Mouse (Mus musculus) lung, postnatal 14 days (tissue): Measurements from ENCODE around the gene Sobp.

ENCODE experiments used
- DNase-seq: peaks from one replicate; pipeline ENCODE4 v3.0.0; 2021

Sobp gene

DNA sequence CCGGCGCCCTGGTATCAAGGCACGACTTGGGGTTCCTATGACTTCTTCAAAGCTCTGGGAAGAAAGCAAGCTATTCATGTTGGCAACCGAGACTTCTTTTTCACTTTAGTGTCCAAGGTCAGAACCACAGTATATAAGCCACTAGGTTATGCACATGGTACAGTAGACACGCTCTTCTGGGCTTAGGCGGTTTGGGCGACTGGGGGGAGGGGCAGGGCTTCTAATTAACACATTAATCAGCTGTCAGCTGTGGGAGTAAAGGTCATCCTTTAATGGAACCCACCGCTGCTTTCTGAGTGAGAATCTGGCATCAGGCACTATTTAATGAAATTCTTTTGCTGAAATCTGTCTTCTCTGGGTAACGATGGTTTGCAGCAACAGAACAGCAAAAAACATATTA lies 147.3 kb downstream of the Sobp start:
- DNase-seq: no peak

DNA sequence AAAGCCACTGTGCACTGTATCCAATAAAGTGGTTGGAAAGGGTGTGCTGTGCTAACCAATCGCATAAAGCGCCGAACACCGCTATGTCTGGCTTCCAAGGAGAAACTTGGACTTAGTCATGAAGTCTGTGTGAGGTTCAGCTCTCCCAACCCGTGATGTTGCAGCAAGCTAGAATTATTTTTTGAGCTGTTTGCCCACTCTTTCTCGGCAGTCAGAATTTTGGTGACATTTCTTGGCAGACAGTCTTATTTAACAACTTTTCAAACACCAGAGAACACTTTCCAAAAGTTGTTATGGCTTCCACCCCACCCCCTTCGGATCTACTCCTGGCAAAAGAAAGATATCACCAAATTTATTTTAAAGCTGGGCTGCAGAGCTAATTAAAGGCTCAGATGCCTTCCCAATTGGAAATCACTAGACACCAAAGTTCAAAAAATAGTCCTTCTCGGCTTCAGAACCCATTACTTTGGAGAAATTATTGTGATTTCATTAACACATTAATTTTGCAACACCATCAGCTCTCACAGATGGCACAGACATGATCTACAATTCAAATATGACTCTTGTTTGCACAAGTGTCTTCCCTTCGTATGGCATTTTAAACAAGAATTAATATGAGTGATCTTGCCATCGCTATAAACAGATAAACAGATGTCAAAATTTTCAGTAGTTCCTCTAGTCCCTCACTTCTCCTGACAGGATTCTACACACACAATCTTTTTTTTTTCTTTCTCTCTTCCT lies 150.7 kb downstream of the Sobp start:
- DNase-seq: no peak

GRCm38 (mm10) chr10:43022190-43022761 lies 152.1 kb downstream of the Sobp start:
- DNase-seq: no peak

DNA sequence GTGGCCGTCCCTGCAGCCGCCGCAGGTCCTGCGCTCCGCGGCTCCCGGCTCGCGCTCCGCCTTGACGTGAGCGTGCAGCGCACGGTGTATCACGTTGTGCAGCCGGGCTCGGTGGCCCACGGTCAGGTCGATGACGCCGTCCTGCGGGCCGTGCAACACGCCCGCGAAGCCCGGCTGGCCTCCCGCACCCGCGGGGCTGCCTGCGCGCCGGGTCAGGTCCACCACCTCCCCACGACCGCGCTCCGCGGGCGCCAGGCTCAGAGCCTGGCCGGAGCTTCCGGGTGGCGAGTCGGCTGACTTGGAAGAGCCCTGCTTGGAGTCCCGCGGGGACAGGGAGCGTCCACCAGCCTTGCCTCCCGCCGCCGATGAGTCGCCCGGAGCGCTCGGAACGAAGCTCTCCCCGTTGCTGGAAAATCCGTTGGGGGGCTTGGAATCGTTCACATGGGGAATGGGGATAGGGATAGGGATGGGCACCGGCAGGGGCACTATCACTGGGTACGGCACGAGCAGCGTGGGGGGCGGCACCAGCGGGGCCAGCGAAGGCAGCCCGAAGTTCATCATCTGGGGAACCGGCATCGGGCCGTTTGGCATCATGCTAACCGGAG lies 152.7 kb downstream of the Sobp start:
- no peak for DNase-seq

GRCm38 (mm10) chr10:43021017-43021416 lies 153.3 kb downstream of the Sobp start:
- no peak for DNase-seq

DNA sequence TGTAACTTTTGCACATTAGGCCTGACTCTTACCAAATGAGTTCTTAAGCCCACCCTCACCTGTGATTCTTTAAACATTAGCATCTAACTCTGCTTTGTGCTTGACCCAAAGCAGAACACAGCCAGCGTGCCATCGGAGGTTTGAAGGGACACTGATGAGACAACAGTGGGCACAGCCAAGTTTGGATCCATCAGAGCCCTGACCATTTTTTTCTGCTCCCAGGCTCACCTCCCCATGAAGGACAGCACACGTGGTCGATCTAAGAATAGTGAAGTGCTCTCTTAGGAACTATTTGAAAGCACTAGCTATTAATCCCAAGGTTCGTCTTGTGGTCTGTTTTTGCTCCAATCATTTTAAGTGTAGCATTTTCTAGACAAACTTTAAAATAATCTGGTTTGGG lies 159.5 kb downstream of the Sobp start:
- no peak for DNase-seq

DNA sequence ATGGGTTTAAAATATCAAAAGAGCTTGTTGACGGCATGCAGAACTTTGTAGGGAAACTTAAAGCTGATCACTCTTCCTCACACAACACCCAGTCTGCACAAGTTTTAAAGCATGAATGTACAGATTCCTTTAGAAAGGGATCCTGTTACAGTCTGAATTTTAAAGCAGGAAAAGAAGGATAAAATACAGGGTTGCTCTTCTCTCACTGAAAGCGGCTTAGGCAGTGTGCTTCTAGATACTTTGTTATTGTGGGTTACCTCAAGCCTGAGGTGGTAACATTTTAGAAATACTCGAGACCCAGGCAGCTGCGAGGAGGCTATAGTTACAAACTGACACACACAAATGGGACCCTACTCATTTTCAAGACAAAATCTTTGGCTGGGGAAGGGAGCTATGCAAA lies 160.0 kb downstream of the Sobp start:
- DNase-seq: no peak

DNA sequence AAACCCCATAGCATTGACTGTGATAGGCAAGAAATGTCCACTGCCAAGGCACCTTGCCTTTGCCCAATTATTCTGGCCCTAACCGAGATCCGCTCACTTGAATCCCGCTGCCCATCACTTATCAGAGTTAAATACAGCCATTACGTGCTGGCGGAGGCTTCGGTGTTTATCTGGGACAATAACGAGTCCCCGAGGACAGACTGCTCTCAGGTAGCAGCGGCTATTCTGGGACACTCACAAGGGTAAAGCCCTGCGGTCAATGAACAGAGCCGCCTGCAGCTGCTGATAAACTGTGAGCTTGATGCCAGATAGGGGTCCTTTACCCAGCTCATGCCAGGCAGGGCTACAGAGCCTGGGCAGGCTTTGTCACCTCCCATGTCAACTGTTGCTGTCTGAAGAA lies 166.2 kb downstream of the Sobp start:
- no peak for DNase-seq

DNA sequence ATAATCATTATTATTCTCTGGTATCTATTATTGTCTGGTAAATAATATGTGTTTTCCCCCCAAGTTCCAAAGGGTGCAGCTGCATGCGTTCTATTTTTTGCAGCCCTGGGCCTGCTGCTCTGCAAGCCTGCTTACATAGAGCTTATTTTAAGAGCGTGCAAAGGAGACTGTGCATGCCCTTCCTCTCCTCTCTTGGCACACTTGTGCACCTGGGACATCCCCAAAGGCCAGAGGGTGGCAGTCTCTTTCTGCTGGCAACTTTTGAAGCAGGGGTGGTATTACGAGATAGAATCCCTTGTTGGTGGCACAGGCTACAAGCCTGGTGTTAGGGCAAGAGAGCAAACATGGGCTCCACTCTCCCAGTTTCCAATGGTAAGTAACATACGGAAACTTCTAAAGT lies 167.8 kb downstream of the Sobp start:
- no peak for DNase-seq

DNA sequence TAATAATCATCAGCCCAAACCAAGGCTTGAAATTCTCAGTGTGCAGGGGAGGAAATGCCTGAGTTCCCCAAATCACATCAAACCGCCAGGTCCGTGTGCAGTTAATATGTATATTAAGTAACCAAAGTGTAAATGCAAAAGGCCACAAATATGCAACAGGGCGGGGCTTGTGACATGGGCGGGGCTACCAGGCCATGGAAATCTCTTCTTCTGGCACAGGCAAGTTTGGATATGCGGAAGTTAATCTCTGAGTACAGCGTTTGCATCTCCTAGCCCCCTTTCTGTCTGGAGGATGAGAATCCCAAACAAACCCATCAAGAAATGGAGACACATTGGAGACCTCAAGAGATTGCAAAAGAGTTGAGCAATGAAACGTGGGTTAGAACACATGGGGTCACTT lies 168.7 kb downstream of the Sobp start:
- no peak for DNase-seq

GRCm38 (mm10) chr10:43005031-43005430 lies 169.3 kb downstream of the Sobp start:
- no peak for DNase-seq

DNA sequence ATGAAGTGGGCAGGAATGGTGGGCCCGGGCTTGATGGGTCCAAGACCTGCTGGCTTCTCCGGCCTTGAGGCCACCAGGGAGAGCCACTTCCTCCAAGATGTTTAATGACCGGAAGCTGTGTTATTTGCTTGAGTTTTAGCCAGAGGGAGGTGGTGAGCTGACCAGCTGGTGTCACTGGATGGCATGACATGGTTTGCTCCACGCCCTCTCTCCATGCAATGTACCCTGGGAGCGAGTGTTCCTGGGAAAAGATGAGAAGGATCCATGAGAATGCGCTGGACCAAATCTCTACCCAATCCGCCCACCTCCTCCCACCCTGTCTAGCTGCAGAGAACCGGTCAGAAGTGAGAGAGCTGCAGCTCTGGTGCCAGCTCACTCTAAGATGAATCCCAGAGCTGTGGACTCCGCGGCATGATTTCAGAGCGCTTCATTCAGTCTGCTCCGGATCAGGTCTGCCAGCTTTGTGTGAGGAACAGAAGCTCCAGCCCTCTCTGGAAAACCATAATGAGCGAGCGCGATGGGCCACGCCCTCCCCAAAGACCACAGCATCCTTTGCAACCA lies 170.1 kb downstream of the Sobp start:
- DNase-seq: no peak

GRCm38 (mm10) chr10:43003466-43003757 lies 170.9 kb downstream of the Sobp start:
- DNase-seq: no peak

DNA sequence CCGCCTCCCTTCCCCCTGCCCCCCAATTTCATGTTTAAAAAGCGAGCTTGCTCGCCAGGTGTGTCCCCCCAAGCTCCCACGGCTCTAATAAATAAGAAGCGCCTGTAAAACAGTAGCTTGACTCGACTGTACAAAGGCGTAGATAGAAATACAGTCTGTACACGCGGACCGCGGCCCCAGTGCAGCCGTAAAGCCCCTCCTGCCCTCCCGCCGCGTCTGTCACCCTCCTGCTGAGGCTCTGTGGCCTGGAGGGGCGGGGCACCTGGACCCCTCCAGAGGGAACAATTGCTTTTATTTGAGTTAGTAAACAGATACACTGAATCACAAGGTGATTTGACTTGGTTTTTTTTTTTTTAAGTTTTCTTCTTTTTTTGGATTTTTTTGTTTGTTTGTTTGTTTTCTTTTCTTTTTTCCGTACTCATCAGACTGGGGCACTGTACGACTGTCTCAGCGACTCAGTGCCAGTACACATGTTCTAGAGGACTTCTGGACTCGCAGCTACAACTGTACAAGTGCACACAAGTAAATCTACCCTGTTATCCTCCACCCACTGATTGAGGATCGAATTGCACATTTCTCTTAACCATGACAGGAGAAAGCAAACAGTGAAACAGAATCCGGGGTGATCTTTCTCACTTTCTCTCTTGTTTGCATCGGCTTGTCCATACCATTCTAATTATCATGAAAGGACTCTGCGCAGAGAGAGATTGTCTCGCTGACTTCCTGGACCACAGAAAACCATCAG lies 171.4 kb downstream of the Sobp start:
- no peak for DNase-seq

DNA sequence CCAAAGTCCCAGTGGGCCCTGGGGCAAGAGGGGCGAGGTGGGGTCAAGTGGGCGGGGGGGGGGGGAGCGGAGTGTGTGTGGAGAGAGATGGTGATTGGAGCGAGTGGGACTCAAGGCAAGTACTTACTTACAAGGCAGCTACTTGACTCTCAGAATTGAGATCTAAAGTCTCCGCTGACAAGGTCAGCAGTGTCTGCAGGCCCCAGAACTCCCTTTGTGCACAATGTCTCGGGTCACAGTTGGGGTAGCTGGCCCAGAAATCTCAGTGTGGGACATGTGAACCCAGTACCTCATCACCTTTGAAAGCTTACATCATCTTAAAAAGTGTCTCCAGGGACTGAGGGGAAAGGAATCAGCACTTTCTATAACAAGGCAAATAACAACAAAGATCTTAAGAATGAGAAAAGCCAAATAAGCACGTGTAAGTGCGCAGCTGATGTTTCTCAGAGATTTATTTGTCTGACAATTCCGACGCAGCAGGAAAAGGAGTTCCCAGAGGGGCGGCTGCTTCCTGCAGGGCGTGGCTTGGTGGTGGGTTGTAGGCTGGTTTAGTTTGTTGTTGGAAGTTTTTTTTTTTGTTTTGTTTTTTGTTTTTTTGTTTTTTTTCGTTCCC lies 172.2 kb downstream of the Sobp start:
- peak; percentile 34 for DNase-seq

GRCm38 (mm10) chr10:43001433-43001832 lies 172.9 kb downstream of the Sobp start:
- no peak for DNase-seq

GRCm38 (mm10) chr10:42999324-42999723 lies 175.0 kb downstream of the Sobp start:
- DNase-seq: no peak

DNA sequence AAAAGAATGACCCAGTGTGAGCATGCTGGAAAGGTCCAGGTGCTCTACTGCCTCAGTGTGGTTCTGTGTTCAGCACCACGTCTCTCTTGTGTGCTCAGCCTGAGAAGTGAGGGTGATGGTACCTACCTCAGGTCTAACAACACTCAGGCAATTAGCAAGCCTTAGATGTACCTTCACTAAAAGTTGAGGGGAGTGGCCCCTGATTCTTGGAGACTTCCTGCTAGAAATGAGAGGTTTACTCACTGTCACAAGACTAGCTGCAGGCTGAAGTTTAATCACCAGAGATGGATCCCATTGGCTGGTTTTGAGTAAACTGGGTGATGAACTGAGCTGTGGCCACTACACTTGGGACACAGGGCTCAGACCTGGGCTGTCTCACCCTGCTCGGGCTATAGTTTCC lies 177.1 kb downstream of the Sobp start:
- DNase-seq: no peak

DNA sequence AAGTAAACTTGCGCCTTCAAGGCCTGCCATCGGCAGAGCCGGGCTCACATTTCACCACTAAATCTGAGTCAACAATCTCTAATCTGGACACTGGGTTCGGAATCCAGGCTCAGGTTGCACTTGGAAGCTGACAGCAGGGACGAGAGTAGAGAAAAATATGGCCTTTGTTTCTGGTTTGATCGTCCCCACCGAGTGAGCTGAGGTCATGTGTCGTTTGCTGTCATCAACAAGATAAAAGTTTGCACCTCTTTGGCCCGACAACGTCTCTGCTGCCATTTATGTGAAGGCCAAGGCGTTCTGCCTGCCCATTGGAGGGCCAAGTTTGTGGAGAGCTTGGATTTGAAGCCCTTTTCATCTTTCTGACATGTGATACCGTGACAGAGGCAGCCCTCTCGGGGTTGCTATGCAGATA lies 178.8 kb downstream of the Sobp start:
- DNase-seq: no peak

GRCm38 (mm10) chr10:42994331-42994782 lies 180.0 kb downstream of the Sobp start:
- no peak for DNase-seq

GRCm38 (mm10) chr10:42991018-42991417 lies 183.3 kb downstream of the Sobp start:
- DNase-seq: no peak

DNA sequence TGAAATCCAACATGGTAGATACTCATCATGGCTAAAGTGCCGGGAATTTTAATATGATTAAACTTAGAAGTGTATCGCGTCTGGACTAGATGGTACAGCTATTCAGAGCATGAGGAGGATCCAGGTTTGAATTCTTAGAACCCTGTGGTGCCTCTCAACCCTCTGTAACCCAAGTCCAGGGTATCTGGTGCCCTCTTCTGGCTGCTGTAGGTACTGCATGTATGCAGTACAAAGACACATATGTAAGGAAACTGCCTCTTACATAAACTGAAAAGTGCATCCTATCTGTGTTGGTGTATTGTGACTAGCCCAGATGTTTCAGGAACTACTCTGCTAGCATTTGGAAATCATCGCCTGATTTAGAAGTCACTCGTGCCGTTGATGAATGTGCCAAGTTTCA lies 184.4 kb downstream of the Sobp start:
- peak; percentile 73 for DNase-seq

GRCm38 (mm10) chr10:42988627-42989026 lies 185.7 kb downstream of the Sobp start:
- DNase-seq: no peak
